Comparison of ENCODE assay signal across 16 mouse cellular contexts in the genomic region with DNA sequence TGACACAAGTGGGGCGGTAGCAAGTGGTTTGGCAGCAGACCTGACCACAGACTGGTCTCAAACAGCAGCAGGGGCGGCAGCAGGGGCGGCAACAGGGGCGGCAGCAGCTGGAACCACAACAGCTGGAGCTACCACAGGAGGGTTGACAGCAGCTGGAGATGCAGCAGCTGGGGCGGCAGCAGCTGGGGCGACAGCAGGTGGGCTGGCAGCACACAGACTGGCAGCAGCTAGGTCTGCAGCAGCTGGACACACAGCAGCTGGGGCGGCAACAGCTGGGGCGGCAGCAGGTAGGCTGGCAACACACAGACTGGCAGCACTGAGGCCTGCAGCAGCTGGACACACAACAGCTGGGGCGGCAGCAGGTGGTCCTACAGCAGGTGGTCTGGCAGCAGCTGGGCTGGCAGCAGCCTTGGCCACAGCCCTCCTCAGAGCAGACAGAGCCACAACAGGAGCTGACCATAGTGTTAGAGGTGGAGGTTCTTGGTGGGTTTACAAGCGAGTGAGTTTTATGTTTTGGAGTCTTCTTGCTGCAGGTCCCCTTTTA. TPM values are rescaled to one million over a fixed set of nuclear protein-coding genes. Genes with fewer than 3 reads are reported as not detected.
"Had no signal": no experiment of that assay in that cellular context is flagged by ENCODE, and none has a peak within 500 bp of the region (broad histone marks: within the 10 kb centered on the region; RNA-seq: fewer than 3 reads in every experiment).

A gene (minus strand): TSS at position 494 of the 544 bp plus-strand sequence.

RNA-seq across cellular contexts. Expression of the gene that starts here (rescaled TPM):
- polyA plus RNA-seq: liver, postnatal 0 days; lung, adult 2 months; lung, embryonic 15.5 days; lung, postnatal 0 days; macrophage; midbrain, embryonic 12.5 days; midbrain, embryonic 14.5 days; midbrain, embryonic 16.5 days; neural tube, embryonic 12.5 days; neural tube, embryonic 14.5 days; spleen, adult 2 months; stomach, embryonic 15.5 days; stomach, postnatal 0 days; testis, adult 2 months; thymus, adult 2 months; urinary bladder, adult 2 months had no signal
